Mouse (Mus musculus) bone marrow, adult 2 months (tissue): ENCODE data around the gene Ammecr1.

Experiments
- CTCF ChIP-seq: fragments of 200-500 bp; IDR thresholded peaks from 2 replicates; pipeline ENCODE4 v1.5.1; 2011; ENCODE audit warnings: low read length, control low read depth; ENCODE audit not compliant: control insufficient read depth, insufficient read depth
- POLR2A ChIP-seq: fragments of 200-500 bp; IDR thresholded peaks from 2 replicates; pipeline ENCODE4 v1.6.1; 2011; ENCODE audit warnings: low read depth, mild to moderate bottlenecking, control low read depth, low read length, borderline replicate concordance; ENCODE audit not compliant: control insufficient read depth

GRCm38 (mm10) chrX:142838841-142839240 is 127.7 kb downstream of the Ammecr1 start:
- no peak for TF ChIP-seq CTCF
- no peak for TF ChIP-seq POLR2A
